In genomic region chr5:65610541-65610940, GRCm38 (mm10) we compare ENCODE assay signal across 24 mouse cellular contexts.
"Had no signal": no experiment of that assay in that cellular context is flagged by ENCODE, and none has a peak within 500 bp of the region (broad histone marks: within the 10 kb centered on the region; RNA-seq: fewer than 3 reads in every experiment).

No protein-coding gene starts in this region.

- H3K4me3 ChIP-seq: heart, adult 2 months; heart, embryonic 13.5 days; heart, embryonic 15.5 days; hindbrain, embryonic 13.5 days; hindbrain, embryonic 15.5 days; intestine, embryonic 15.5 days; layer of hippocampus, adult 2 months; left cerebral cortex, adult 2 months; limb, embryonic 10.5 days; limb, embryonic 12.5 days had no signal

- DNase-seq: gastrocnemius, postnatal 14 days; gastrocnemius, postnatal 36 days; heart, adult 11 months; heart, adult 2 months; heart, postnatal 14 days; heart, postnatal 36 days; kidney, adult 18-20 months; kidney, postnatal 10 days; kidney, postnatal 4 days; liver; liver, postnatal 0 days had no signal

- H3K27ac ChIP-seq: heart, adult 2 months; heart, embryonic 13.5 days; heart, embryonic 15.5 days; hindbrain, embryonic 13.5 days; hindbrain, embryonic 15.5 days; intestine, embryonic 15.5 days; left cerebral cortex, adult 2 months; limb, embryonic 10.5 days; limb, embryonic 12.5 days; liver, embryonic 14.5 days had no signal

- H3K4me2 ChIP-seq: heart, embryonic 11.5 days; heart, embryonic 13.5 days; heart, embryonic 15.5 days; hindbrain, embryonic 13.5 days; hindbrain, embryonic 15.5 days; intestine, embryonic 15.5 days; limb, embryonic 12.5 days; liver, embryonic 11.5 days had no signal

- H3K27me3 ChIP-seq: heart, embryonic 13.5 days; heart, embryonic 15.5 days; hindbrain, embryonic 13.5 days; hindbrain, embryonic 15.5 days; intestine, embryonic 15.5 days; limb, embryonic 12.5 days had no signal

- H3K9ac ChIP-seq: heart, embryonic 13.5 days; heart, embryonic 15.5 days; hindbrain, embryonic 13.5 days; hindbrain, embryonic 15.5 days; intestine, embryonic 15.5 days; limb, embryonic 12.5 days; liver, embryonic 14.5 days; liver, postnatal 0 days had no signal

- H3K4me1 ChIP-seq: heart, embryonic 13.5 days; heart, embryonic 15.5 days; hindbrain, embryonic 13.5 days; hindbrain, embryonic 15.5 days; intestine, embryonic 15.5 days; limb, embryonic 10.5 days; limb, embryonic 12.5 days had no signal

- H3K9me3 ChIP-seq: heart, embryonic 13.5 days; heart, embryonic 15.5 days; hindbrain, embryonic 13.5 days; hindbrain, embryonic 15.5 days; intestine, embryonic 15.5 days; limb, embryonic 10.5 days; limb, embryonic 12.5 days had no signal

- ATAC-seq: inflammation-experienced regulatory T-cells, adult 6 months had no signal
